Mouse (Mus musculus) duodenum, adult 2 months (tissue): ENCODE results near the gene Gm3453. TPM values are rescaled to one million over a fixed set of nuclear protein-coding genes. Genes with fewer than 3 reads are reported as not detected.

ENCODE experiments used
- polyA plus RNA-seq: library from polyadenylated mRNA; depleted of rRNA; stranded (reverse); fragments of >200 nt; gene quantifications from 2 replicates; pipeline ENCODE4 v1.2.3, GENCODE M21; 2012; ENCODE audit warnings: low replicate concordance; rRNA removed

Gm3453 gene
- polyA plus RNA-seq = not detected in 2 replicates

DNA sequence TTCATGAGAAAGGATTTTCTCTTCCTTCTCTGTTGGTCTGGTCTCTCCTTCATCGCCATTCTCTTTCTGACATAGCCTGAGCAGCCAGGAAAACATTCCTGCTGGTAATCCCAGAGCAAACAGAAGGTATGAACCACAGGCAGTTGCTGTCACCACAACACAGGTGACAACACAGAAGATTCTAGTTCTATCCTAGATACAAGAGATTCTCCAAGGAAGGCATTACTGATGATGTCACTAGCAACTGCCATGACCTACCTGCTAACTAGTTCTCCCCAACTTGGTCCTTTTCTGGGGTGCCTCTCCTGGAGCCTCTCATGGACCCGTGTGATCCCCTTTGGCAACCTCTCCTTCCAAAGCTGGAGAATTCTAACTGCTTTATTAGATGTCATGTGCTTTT, at the start of gene Gm3453:
Gene Gm3453 (minus strand): TSS at position 101 of the 400 bp plus-strand sequence.

GRCm38 (mm10) chr14:5961635-5962034, 17.3 kb downstream of the Gm3453 start, which contains the start of gene Gm3248:
TSS of gene Gm3248 (minus strand) at chr14:5961745.

Other genes with a start within 250 kb of the Gm3453 start
- not detected in 2 replicates for gene Gm3373, start 237.6 kb downstream of the Gm3453 start, polyA plus RNA-seq
- gene Gm3383, start 171.2 kb downstream of the Gm3453 start, polyA plus RNA-seq = not detected in 2 replicates
- not detected in 2 replicates for gene Gm3424, start 148.8 kb downstream of the Gm3453 start, polyA plus RNA-seq
- not detected in 2 replicates for gene Gm8237, start 98.8 kb downstream of the Gm3453 start, polyA plus RNA-seq
- not detected in 2 replicates for gene Gm3248, start 17.4 kb downstream of the Gm3453 start, polyA plus RNA-seq
- not detected in 2 replicates for gene Gm6337, start 79.1 kb upstream of the Gm3453 start, polyA plus RNA-seq
- not detected in 2 replicates for gene Gm8206, start 114.8 kb upstream of the Gm3453 start, polyA plus RNA-seq
- not detected in 2 replicates for gene Gm3468, start 129.5 kb upstream of the Gm3453 start, polyA plus RNA-seq
- not detected in 2 replicates for gene Gm3476, start 146.7 kb upstream of the Gm3453 start, polyA plus RNA-seq
- gene Gm21560, start 240.2 kb upstream of the Gm3453 start, polyA plus RNA-seq = not detected in 2 replicates